Mouse (Mus musculus): ENCODE data around the gene Bsn. TPM values are rescaled to one million over a fixed set of nuclear protein-coding genes. Genes with fewer than 3 reads are reported as not detected.
A peak's percentile ranks its signal among the peaks of the same experiment; 100 is the strongest.

Bsn gene
- polyA plus RNA-seq (2015; fragmentation: Nextera tagmentation; extraction: Ambion mirVana), result 0.32 and 0.36 TPM in 2 replicates

- Histone ChIP-seq H3K4me3 (peak within 1 kb of the TSS; percentile 66), H3K4me2 (peak within 1 kb of the TSS; percentile 98), H3K27me3 (replicated peaks) (peaks cover 70% of the 10 kb centered on the region), H3K4me1 (peaks cover 7% of the 10 kb centered on the region), H3K27ac (replicated peaks) (no peak within 1 kb of the TSS), H3K36me3 (no peaks in the 10 kb centered on the region), H3K9ac (peak within 1 kb of the TSS; percentile 54), H3K9me3 (no peaks in the 10 kb centered on the region)
- no peak for ATAC-seq (ENCODE audit: extremely low read depth, insufficient number of reproducible peaks, low FRiP score, low TSS enrichment)
- 2% methylated on average over 63 of the region's 91 CpGs for WGBS
Measured at GRCm38 (mm10) chr9:108189787-108190679, at the start of gene Bsn. Gene Bsn, minus strand, starts transcription at chr9:108190384.

GRCm38 (mm10) chr9:108239951-108240350, 49.8 kb upstream of the Bsn start:
- 54% methylated on average over 5 of the region's 5 CpGs for WGBS
- H3K27ac ChIP-seq (replicated peaks), result peak overlapping the region; percentile 24; the same call in 1 of the 2 replicates
- no peak overlapping the region for H3K9ac ChIP-seq
- H3K36me3 ChIP-seq, result peaks cover 26% of the 10 kb centered on the region
- H3K4me3 ChIP-seq, result no peak overlapping the region
- H3K4me2 ChIP-seq, result no peak overlapping the region
- ATAC-seq (ENCODE audit: extremely low read depth, insufficient number of reproducible peaks, low FRiP score, low TSS enrichment), result no peak
- H3K27me3 ChIP-seq (replicated peaks), result no peaks in the 10 kb centered on the region
- H3K4me1 ChIP-seq, result peaks cover 54% of the 10 kb centered on the region
- H3K9me3 ChIP-seq, result no peaks in the 10 kb centered on the region

DNA sequence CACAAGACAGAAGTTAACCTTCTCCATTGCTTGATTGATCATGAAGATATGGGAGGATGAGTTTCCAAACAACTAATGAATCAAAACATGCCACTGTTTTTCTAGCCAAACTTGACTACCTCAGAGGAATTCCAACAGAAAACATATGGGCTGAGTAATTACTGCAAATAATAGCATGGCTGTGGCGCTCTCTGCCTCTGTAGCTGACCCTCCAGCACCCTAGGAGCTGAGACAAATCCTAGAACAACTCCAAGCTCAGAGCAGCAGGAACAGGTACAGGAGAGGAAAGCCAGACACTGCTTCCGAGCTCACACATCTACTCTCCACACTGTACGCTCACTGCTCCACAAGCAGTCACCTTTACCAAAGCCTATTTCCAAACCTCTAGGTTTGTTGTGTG, 48.6 kb upstream of the Bsn start:
- H3K27ac ChIP-seq (replicated peaks), result no peak overlapping the region; the same call in 1 of the 2 replicates

GRCm38 (mm10) chr9:108238402-108238801, 48.2 kb upstream of the Bsn start:
- H3K27me3 ChIP-seq (replicated peaks), result no peaks in the 10 kb centered on the region
- H3K9me3 ChIP-seq, result no peaks in the 10 kb centered on the region
- no peak overlapping the region for H3K4me3 ChIP-seq
- H3K27ac ChIP-seq (replicated peaks), result 0 out of 2 replicates have a peak overlapping the region, but pooled peaks have one; percentile 12
- WGBS, result 60% methylated on average over 2 of the region's 2 CpGs
- H3K4me1 ChIP-seq, result peaks cover 67% of the 10 kb centered on the region
- H3K9ac ChIP-seq, result no peak overlapping the region
- ATAC-seq (ENCODE audit: extremely low read depth, insufficient number of reproducible peaks, low FRiP score, low TSS enrichment), result no peak
- peaks cover 15% of the 10 kb centered on the region; the same call in 1 of the 2 replicates for H3K36me3 ChIP-seq
- no peak overlapping the region for H3K4me2 ChIP-seq

More for the DNA sequence above, 48.6 kb upstream of the Bsn start:
- peaks cover 19% of the 10 kb centered on the region for H3K36me3 ChIP-seq
- H3K4me3 ChIP-seq, result no peak overlapping the region
- WGBS, result 67% methylated on average over 3 of the region's 3 CpGs
- no peaks in the 10 kb centered on the region for H3K27me3 ChIP-seq (replicated peaks)
- peaks cover 65% of the 10 kb centered on the region for H3K4me1 ChIP-seq
- ATAC-seq (ENCODE audit: extremely low read depth, insufficient number of reproducible peaks, low FRiP score, low TSS enrichment), result no peak
- no peaks in the 10 kb centered on the region for H3K9me3 ChIP-seq
- H3K9ac ChIP-seq, result no peak overlapping the region
- no peak overlapping the region for H3K4me2 ChIP-seq

- Histone ChIP-seq H3K4me3 (no peak overlapping the region), H3K27ac (replicated peaks) (peak overlapping the region; percentile 29), H3K36me3 (peaks cover 20% of the 10 kb centered on the region), H3K4me2 (no peak overlapping the region), H3K27me3 (replicated peaks) (no peaks in the 10 kb centered on the region), H3K4me1 (peaks cover 59% of the 10 kb centered on the region), H3K9me3 (no peaks in the 10 kb centered on the region), H3K9ac (peak overlapping the region; percentile 51; the same call in 1 of the 2 replicates)
- no peak for ATAC-seq (ENCODE audit: extremely low read depth, insufficient number of reproducible peaks, low FRiP score, low TSS enrichment)
- WGBS, result 34% methylated on average over 2 of the region's 2 CpGs
Measured at GRCm38 (mm10) chr9:108234682-108235081, 44.5 kb upstream of the Bsn start.

DNA sequence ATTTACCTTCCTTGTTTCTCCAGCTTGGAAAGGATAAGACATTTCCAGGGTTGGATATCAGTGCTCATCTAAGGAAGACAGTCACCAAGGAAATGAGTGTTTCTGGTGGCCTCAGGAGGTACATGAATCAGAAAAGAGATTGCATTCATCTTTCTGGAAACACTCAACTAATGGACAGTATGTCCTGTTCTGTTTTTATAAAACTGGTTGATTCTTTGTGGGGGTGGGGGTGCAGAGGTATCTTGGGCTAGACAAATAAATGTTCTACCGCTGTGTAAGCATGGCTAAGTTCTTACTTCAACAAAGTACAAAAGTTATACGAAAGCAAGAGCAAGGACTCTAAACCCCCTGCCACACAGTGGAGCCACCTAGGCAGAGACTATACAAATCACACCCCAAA, 42.7 kb upstream of the Bsn start:
- no peak for ATAC-seq (ENCODE audit: extremely low read depth, insufficient number of reproducible peaks, low FRiP score, low TSS enrichment)
- 80% methylated on average over 2 of the region's 2 CpGs for whole genome bisulfite sequencing
- H3K9ac ChIP-seq, result no peak overlapping the region
- no peak overlapping the region for H3K4me2 ChIP-seq
- no peak overlapping the region for H3K27ac ChIP-seq (replicated peaks)
- no peaks in the 10 kb centered on the region for H3K27me3 ChIP-seq (replicated peaks)
- H3K36me3 ChIP-seq, result peaks cover 23% of the 10 kb centered on the region
- no peak overlapping the region for H3K4me3 ChIP-seq
- peaks cover 54% of the 10 kb centered on the region for H3K4me1 ChIP-seq
- H3K9me3 ChIP-seq, result no peaks in the 10 kb centered on the region

- H3K9ac ChIP-seq, result no peak overlapping the region
- H3K27ac ChIP-seq (replicated peaks), result peak overlapping the region; percentile 21; the same call in 1 of the 2 replicates
- H3K4me3 ChIP-seq, result no peak overlapping the region
- no peak overlapping the region for H3K4me2 ChIP-seq
- H3K27me3 ChIP-seq (replicated peaks), result no peaks in the 10 kb centered on the region
- H3K9me3 ChIP-seq, result no peaks in the 10 kb centered on the region
- WGBS, result 51% methylated on average over 2 of the region's 2 CpGs
- peaks cover 29% of the 10 kb centered on the region for H3K36me3 ChIP-seq
- peaks cover 29% of the 10 kb centered on the region for H3K4me1 ChIP-seq
- ATAC-seq (ENCODE audit: extremely low read depth, insufficient number of reproducible peaks, low FRiP score, low TSS enrichment), result no peak
Measured at GRCm38 (mm10) chr9:108227911-108228649, 37.9 kb upstream of the Bsn start.

DNA sequence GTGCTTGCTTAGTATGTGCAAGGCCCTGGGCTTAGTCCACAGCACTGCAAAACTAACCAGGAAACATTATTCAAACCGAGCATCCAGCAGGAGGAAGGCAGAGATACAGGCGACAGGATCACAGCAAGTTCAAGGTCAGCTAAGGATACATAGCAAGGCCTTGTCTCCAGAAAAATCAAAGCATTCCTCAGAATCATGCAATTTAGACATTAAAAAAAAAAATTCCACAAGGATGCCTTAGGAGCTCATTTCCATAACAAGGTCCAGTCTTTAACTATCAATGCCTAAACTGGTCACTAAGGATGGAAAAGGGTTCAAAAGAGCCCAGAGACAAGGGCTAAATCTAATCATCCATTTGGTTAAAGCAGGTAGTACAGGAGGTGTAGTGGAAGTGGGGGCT, 35.0 kb upstream of the Bsn start:
- Histone ChIP-seq H3K4me2 (no peak overlapping the region), H3K4me3 (no peak overlapping the region), H3K9me3 (no peaks in the 10 kb centered on the region), H3K27ac (replicated peaks) (no peak overlapping the region), H3K9ac (0 out of 2 replicates have a peak overlapping the region, but pooled peaks have one; percentile 24), H3K27me3 (replicated peaks) (no peaks in the 10 kb centered on the region), H3K4me1 (peaks cover 52% of the 10 kb centered on the region), H3K36me3 (peaks cover 18% of the 10 kb centered on the region)
- ATAC-seq (ENCODE audit: extremely low read depth, insufficient number of reproducible peaks, low FRiP score, low TSS enrichment), result no peak
- WGBS, result 70% methylated on average over 2 of the region's 2 CpGs

DNA sequence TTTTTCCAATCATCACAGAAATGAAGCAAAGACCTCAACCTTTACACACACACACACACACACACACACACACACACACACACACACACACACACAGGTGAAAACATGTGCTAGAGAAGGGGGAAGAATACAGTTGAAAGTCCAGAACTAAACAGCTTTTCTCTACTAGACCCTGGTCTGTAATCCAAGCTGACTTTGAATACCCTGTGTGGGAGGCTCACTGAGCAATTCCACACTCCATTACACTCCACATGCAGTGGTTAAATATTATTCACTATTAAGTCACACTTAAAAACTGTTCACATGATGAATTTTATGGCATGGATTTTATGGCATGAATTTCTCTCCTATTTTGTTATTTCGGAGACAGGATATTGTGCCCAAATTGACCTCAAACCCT, 33.4 kb upstream of the Bsn start:
- Histone ChIP-seq H3K9ac (no peak overlapping the region), H3K27ac (replicated peaks) (no peak overlapping the region), H3K4me2 (no peak overlapping the region), H3K27me3 (replicated peaks) (no peaks in the 10 kb centered on the region), H3K9me3 (no peaks in the 10 kb centered on the region), H3K4me3 (no peak overlapping the region), H3K36me3 (peaks cover 10% of the 10 kb centered on the region; the same call in 1 of the 2 replicates), H3K4me1 (peaks cover 50% of the 10 kb centered on the region)
- no peak for ATAC-seq (ENCODE audit: extremely low read depth, insufficient number of reproducible peaks, low FRiP score, low TSS enrichment)
- 91% methylated on average over 1 of the region's 1 CpGs for WGBS

- WGBS, result 89% methylated on average over 3 of the region's 3 CpGs
Measured at GRCm38 (mm10) chr9:108221566-108221965, 31.4 kb upstream of the Bsn start.

GRCm38 (mm10) chr9:108220380-108220774, 30.2 kb upstream of the Bsn start:
- peaks cover 39% of the 10 kb centered on the region for H3K4me1 ChIP-seq
- peak overlapping the region; percentile 84 for H3K27ac ChIP-seq (replicated peaks)
- WGBS, result 67% methylated on average over 1 of the region's 1 CpGs
- ATAC-seq (ENCODE audit: extremely low read depth, insufficient number of reproducible peaks, low FRiP score, low TSS enrichment), result peak; percentile 66; the same call in 1 of the 2 replicates
- no peaks in the 10 kb centered on the region for H3K27me3 ChIP-seq (replicated peaks)
- H3K9me3 ChIP-seq, result no peaks in the 10 kb centered on the region
- H3K9ac ChIP-seq, result peak overlapping the region; percentile 66
- H3K4me3 ChIP-seq, result no peak overlapping the region
- H3K36me3 ChIP-seq, result peaks cover 31% of the 10 kb centered on the region
- no peak overlapping the region for H3K4me2 ChIP-seq

More at GRCm38 (mm10) chr9:108221566-108221965, 31.4 kb upstream of the Bsn start:
- H3K4me3 ChIP-seq, result no peak overlapping the region
- peaks cover 26% of the 10 kb centered on the region for H3K36me3 ChIP-seq
- no peak overlapping the region for H3K4me2 ChIP-seq
- H3K9me3 ChIP-seq, result no peaks in the 10 kb centered on the region
- no peaks in the 10 kb centered on the region for H3K27me3 ChIP-seq (replicated peaks)
- peaks cover 39% of the 10 kb centered on the region for H3K4me1 ChIP-seq
- no peak overlapping the region for H3K27ac ChIP-seq (replicated peaks)
- ATAC-seq (ENCODE audit: extremely low read depth, insufficient number of reproducible peaks, low FRiP score, low TSS enrichment), result no peak
- H3K9ac ChIP-seq, result no peak overlapping the region

Measured in heart, embryonic 13.5 days (tissue).